Mouse (Mus musculus): ENCODE measurements at regions not wholly inside any gene's neighbourhood (a gene's known extent, or its start where the extent isn't known, plus 50 kb on each side); places are given as distances from the start of the nearest gene placed in this dataset.

DNA sequence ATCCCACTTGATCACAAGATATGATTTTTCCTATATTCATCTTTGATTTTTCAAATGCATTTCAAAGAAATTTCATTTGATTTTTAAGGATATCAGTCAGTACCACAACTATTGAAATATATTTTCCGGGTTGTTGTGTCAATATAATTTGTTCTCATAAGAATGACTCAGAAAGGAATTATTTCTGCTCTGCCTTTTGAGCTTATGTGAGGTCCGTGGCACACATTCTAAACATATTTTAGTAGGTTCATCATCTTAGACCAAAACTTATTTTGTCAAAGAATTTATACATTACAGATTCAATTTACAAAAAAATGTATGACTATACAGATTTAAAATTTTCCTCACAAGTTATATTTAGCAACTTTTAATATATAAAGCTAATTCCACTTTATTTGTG lies 119.5 kb upstream of the Ntf3 start:
- Histone ChIP-seq H3K36me3 (replicated peaks in 1 of 2; ENCODE audit: control insufficient read depth in 1 of 2, insufficient read depth in 1 of 2, low read length in 1 of 2) (no peaks in the 10 kb centered on the region), H3K27me3 (replicated peaks) (peaks cover 86% of the 10 kb centered on the region), H3K4me1 (ENCODE audit: control insufficient read depth in 1 of 2, insufficient read depth in 2 of 2) (peaks cover 0 to 3% of the 10 kb centered on the region in 2 experiments; a peak in 2 of 4 replicates), H3K4me2 (ENCODE audit: insufficient read depth, low read depth, poor library complexity, severe bottlenecking) (no peak overlapping the region), H3K27ac (ENCODE audit: insufficient read depth, low read depth) (no peak overlapping the region), H3K9me3 (replicated peaks; ENCODE audit: low read length) (no peaks in the 10 kb centered on the region), H3K4me3 (replicated peaks in 1 of 3; ENCODE audit: low read depth in 2 of 3, low read length in 2 of 3, poor library complexity in 1 of 3) (no peak overlapping the region), H3K79me2 (replicated peaks; ENCODE audit: control insufficient read depth, extremely low read depth, insufficient read depth, poor library complexity, severe bottlenecking) (no peaks in the 10 kb centered on the region), H3K9ac (ENCODE audit: insufficient read depth, low read depth) (no peak overlapping the region)
- TF ChIP-seq NELFE (IDR thresholded peaks at IDR 0.05; ENCODE audit: low read depth, low read length) (no peak), CHD1 (IDR thresholded peaks at IDR 0.05; ENCODE audit: low read depth, low read length) (no peak), POLR2AphosphoS2 (IDR thresholded peaks at IDR 0.05; ENCODE audit: low read depth, low read length) (no peak)
- DNase-seq (ENCODE audit: extremely low read depth), result no peak
- dilution Hi-C loops (cut with MboI; ENCODE audit: extremely low pct_ligation_motif_present, extremely low pct_unique_long_range_greater_than_20kb, low sequenced_read_pairs), result no loop called here
- in situ Hi-C loops (cut with MboI; ENCODE audit: low pct_ligation_motif_present, low pct_unique_long_range_greater_than_20kb, low sequenced_read_pairs), result no loop called here

DNA sequence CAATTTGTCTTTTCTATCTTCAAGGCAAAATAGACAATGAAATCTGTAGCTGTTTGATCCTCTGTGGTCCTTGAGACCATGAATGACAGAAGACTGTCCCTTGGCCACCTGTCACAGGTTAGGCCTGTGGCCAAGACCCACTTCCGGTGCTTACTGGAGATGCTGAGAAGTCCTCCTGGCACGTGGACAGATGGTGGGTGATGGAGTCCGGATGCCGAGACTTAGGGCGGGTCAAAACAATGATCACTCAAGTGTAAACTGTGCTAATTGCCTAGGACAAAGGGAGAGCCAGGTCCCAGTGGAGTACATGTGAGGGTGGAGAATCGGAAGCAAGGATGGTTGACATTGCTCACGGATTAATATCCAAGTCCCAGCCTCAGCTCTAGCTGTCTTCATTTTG lies 117.7 kb upstream of the Ntf3 start:
- H3K9ac ChIP-seq (ENCODE audit: insufficient read depth, low read depth), result no peak overlapping the region
- peaks cover 0 to 3% of the 10 kb centered on the region in 2 experiments; a peak in 2 of 4 replicates for H3K4me1 ChIP-seq (ENCODE audit: control insufficient read depth in 1 of 2, insufficient read depth in 2 of 2)
- no peak overlapping the region for H3K4me2 ChIP-seq (ENCODE audit: insufficient read depth, low read depth, poor library complexity, severe bottlenecking)
- H3K27me3 ChIP-seq (replicated peaks), result peaks cover 87% of the 10 kb centered on the region
- no peaks in the 10 kb centered on the region for H3K9me3 ChIP-seq (replicated peaks; ENCODE audit: low read length)
- in situ Hi-C loops (cut with MboI; ENCODE audit: low pct_ligation_motif_present, low pct_unique_long_range_greater_than_20kb, low sequenced_read_pairs), result no loop called here
- no peaks in the 10 kb centered on the region for H3K36me3 ChIP-seq (replicated peaks in 1 of 2; ENCODE audit: control insufficient read depth in 1 of 2, insufficient read depth in 1 of 2, low read length in 1 of 2)
- no peak overlapping the region for H3K27ac ChIP-seq (ENCODE audit: insufficient read depth, low read depth)
- TF ChIP-seq MAZ (IDR thresholded peaks at IDR 0.05; ENCODE audit: low read depth, low read length) (no peak), ZC3H11A (IDR thresholded peaks at IDR 0.05; ENCODE audit: low read depth, low read length) (no peak), NELFE (IDR thresholded peaks at IDR 0.05; ENCODE audit: low read depth, low read length) (no peak), HCFC1 (IDR thresholded peaks at IDR 0.05; ENCODE audit: low read depth, low read length) (no peak), IRF4 (IDR thresholded peaks at IDR 0.05; ENCODE audit: low read depth, low read length) (no peak), MAFK (IDR thresholded peaks at IDR 0.05; ENCODE audit: insufficient replicate concordance, low read length) (no peak), MEF2A (IDR thresholded peaks at IDR 0.05; ENCODE audit: borderline replicate concordance, low read depth, low read length) (no peak), CHD2 (IDR thresholded peaks at IDR 0.05; ENCODE audit: low read length) (no peak)
- dilution Hi-C loops (cut with MboI; ENCODE audit: extremely low pct_ligation_motif_present, extremely low pct_unique_long_range_greater_than_20kb, low sequenced_read_pairs), result no loop called here
- no peak for DNase-seq (ENCODE audit: extremely low read depth)
- no peak overlapping the region for H3K4me3 ChIP-seq (replicated peaks in 1 of 3; ENCODE audit: low read depth in 2 of 3, low read length in 2 of 3, poor library complexity in 1 of 3)
- H3K79me2 ChIP-seq (replicated peaks; ENCODE audit: control insufficient read depth, extremely low read depth, insufficient read depth, poor library complexity, severe bottlenecking), result no peaks in the 10 kb centered on the region

DNA sequence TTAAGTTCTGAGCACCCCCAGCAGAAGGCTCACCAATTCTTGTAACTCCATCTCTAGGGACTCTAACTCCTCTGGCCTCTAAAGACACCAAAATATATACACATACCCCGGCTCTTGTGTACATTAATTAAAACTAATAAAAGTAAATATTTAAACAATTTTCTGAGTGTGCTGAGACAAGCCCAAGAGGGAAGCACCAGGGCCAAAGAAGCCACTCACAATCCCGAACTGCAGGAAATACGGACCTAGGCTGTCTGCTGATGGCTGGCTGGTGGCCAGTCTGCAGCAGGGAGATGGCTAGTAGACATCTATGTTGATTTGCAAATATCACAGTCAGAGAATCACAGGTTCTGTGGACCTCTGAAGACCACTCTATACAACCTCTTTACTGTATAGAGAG lies 113.6 kb upstream of the Ntf3 start:
- dilution Hi-C loops (cut with MboI; ENCODE audit: extremely low pct_ligation_motif_present, extremely low pct_unique_long_range_greater_than_20kb, low sequenced_read_pairs) (no loop called here), in situ Hi-C loops (cut with MboI; ENCODE audit: low pct_ligation_motif_present, low pct_unique_long_range_greater_than_20kb, low sequenced_read_pairs) (no loop called here)
- TF ChIP-seq UBTF (IDR thresholded peaks at IDR 0.05; ENCODE audit: low read depth, low read length) (no peak), MAFK (IDR thresholded peaks at IDR 0.05; ENCODE audit: insufficient replicate concordance, low read length) (no peak), MEF2A (IDR thresholded peaks at IDR 0.05; ENCODE audit: borderline replicate concordance, low read depth, low read length) (no peak), IRF4 (IDR thresholded peaks at IDR 0.05; ENCODE audit: low read depth, low read length) (no peak), ZNF384 (IDR thresholded peaks at IDR 0.05; ENCODE audit: low read depth, low read length) (no peak), MAX (IDR thresholded peaks at IDR 0.05; ENCODE audit: low read length) (no peak), MXI1 (IDR thresholded peaks at IDR 0.05; ENCODE audit: low read depth, low read length) (no peak), JUND (conservative IDR thresholded peaks at IDR 0.05; ENCODE audit: low read depth, low read length) (no peak), POLR2A (IDR thresholded peaks at IDR 0.05; ENCODE audit: low read depth, low read length) (no peak), RAD21 (IDR thresholded peaks at IDR 0.05; ENCODE audit: low read depth, low read length) (no peak)
- no peak overlapping the region for H3K9ac ChIP-seq (ENCODE audit: insufficient read depth, low read depth)
- no peak for DNase-seq (ENCODE audit: extremely low read depth)
- H3K9me3 ChIP-seq (replicated peaks; ENCODE audit: low read length), result no peaks in the 10 kb centered on the region
- no peak overlapping the region for H3K27ac ChIP-seq (ENCODE audit: insufficient read depth, low read depth)
- no peak overlapping the region for H3K4me2 ChIP-seq (ENCODE audit: insufficient read depth, low read depth, poor library complexity, severe bottlenecking)
- H3K4me3 ChIP-seq (replicated peaks in 1 of 3; ENCODE audit: low read depth in 2 of 3, low read length in 2 of 3, poor library complexity in 1 of 3), result no peak overlapping the region
- H3K36me3 ChIP-seq (replicated peaks in 1 of 2; ENCODE audit: control insufficient read depth in 1 of 2, insufficient read depth in 1 of 2, low read length in 1 of 2), result no peaks in the 10 kb centered on the region
- peaks cover 0 to 3% of the 10 kb centered on the region in 2 experiments; a peak in 2 of 4 replicates for H3K4me1 ChIP-seq (ENCODE audit: control insufficient read depth in 1 of 2, insufficient read depth in 2 of 2)
- H3K79me2 ChIP-seq (replicated peaks; ENCODE audit: control insufficient read depth, extremely low read depth, insufficient read depth, poor library complexity, severe bottlenecking), result no peaks in the 10 kb centered on the region
- H3K27me3 ChIP-seq (replicated peaks), result peaks cover 88% of the 10 kb centered on the region

Measured in CH12.LX (cell line).